Mouse (Mus musculus): ENCODE data around the gene Slc7a5. TPM values are rescaled to one million over a fixed set of nuclear protein-coding genes. Genes with fewer than 3 reads are reported as not detected.

Slc7a5 gene
- total RNA-seq (2021) = 10 to 100 TPM; 61.9 to 73.8 TPM

DNA sequence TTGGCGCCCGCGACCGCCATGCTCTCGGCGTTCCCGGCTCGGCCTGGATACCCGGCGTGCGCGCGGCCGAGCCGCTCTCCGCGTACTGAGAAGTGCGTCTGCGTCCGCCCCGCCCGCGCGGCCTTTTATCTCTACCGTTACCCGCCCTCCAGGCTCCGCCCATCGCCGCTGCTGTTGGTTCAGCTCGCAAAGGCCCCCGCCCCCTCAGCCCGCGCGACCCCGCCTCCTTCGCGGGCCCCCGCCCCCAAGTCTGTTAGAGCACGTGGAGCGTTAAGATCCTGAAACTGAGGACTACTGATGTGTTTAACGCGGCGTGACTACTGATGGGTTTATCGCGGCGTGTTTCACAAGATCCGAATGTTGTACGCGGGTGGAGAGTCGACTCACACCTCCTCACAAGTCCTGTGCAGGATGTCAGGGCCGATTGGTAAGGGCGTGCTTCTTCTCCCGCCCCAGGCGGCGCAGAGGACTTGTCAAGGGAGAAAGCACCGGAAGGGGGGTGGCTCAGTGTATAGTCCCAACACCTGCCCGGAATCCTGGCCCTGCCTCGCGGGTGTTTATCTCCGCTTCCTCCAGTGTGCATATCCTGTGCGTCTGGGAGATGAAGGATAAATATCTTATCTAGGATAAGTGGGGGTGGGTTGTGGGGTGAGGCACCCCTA, at the start of gene Slc7a5:
TSS of gene Slc7a5 (minus strand) at position 108 of the 662 bp plus-strand sequence.
- peak; percentile 93 to 94 for DNase-seq (ENCODE audit: low spot score in 2 of 2)
- intact Hi-C loops (cut with DNase I) = loop anchor here (2.0 to 10.0 kb wide), 3 partner anchors 33 to 303 kb away; no protein-coding TSS in a partner anchor

DNA sequence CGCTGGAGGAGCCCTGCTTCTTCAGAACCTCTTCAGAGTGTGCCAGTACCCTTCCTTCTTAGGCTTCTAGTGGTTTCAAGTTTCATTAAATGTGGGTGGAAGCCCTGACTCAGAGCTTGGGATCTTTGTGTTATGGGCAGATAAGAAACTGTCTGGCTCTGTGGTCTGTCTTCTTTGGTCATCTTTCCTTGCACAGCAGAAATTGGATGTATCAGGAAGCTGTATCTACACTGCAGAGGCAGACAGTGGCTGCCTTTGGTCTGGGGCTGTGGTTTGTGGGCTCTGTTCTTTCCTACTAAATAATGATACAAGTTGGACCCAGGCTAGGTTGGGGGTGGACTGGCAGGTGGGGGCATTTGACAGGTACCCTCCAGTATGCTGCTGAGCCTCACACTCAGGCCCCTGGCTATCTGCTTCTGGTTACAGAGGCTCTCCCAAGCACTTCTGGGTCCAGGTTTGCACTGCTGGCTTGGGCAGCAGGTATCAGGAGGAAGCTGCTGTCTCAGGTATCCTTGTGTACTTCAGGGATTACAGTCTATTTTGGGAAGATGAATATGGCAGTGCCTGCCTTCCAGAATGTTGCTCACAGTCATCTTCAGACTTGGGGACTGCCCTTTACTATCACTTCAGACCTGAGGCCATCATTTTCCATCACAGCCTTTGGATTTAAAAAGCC, 48.5 kb upstream of the Slc7a5 start:
- intact Hi-C loops (cut with DNase I) = no loop called here
- DNase-seq (ENCODE audit: low spot score in 2 of 2) = no peak

DNA sequence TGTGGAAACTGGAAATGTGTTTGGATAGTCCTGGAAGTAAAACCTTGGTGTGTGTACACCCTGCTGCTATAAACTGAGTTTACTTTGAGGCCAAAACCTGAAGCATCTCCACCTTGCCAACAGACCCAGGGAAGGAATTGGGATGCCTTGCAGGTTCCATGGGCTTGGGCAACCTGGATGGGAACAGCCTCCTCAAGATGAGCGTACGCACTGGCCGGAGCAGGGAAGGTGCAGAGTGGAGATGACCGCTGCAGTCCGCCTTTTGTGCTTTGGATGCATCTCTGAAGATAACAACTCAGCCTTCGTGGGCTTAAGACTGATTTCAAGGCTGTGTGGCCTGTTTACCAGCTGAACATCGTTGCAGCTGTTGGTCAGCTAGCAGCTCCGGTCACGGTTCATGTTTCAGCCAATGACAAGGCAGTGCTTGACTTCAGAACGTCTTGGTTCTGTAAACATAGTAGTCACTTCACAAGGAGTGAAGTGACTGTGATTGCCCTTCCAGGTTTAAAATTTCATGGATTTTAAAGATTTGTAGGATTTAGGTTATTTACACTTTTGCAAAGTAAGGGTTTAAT, 47.6 kb upstream of the Slc7a5 start:
- no peak for DNase-seq (ENCODE audit: low spot score in 2 of 2)
- intact Hi-C loops (cut with DNase I) = no loop called here

DNA sequence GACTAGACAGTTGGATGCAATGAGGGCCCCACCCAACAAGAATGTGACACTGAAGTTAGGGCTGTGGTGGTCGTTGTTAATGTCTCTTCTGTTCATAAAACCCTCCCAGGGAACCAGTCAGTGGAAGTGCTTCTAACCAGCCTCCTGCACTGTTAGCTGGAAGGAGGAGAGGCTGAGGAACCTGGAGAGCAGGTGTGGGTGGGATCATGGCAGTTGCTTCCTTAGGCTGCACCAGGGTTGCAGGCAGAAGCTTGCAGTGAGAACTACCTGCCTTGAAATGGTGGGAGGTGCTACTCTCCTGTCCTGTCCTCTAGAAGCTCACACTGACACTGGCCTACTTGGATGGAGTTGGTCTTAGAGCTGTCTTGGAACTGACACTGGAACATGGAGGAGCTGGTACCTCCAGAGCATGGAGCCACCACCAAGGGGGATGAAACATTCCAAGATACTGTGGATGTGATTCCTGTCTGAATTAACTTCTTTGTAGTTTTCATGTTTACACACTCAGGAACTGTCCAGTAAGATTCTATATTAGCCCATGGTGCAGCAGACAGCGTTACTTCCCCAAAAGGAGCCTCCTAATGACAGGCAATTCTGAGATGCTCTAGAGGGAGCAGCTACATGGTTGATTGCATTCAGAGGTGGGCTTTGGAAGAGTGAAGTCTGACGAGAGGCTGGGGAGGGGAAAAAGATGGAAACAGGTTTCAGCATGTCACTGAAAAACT, 46.5 kb upstream of the Slc7a5 start:
- intact Hi-C loops (cut with DNase I) = no loop called here
- DNase-seq (ENCODE audit: low spot score in 2 of 2) = no peak

DNA sequence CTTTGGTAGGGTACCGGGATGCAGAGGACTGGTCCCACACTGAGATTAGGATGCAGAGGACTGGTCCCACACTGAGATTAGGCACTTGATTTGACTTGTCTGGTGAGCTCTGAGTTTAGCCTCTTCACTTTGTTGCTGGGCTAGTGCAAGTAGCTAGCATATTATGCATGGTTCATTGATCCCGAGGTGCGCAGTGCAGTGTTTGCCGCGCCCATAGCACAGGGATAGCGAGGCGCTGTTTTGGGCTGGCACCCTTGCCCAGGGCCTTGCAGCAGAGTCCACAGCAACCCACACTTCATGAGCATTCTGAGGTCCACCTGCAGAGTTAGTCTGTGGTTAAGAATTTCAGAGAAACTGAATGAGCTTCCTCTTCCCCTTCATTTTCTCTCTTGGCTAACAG, 45.3 kb upstream of the Slc7a5 start:
- no peak for DNase-seq (ENCODE audit: low spot score in 2 of 2)
- intact Hi-C loops (cut with DNase I) = no loop called here

DNA sequence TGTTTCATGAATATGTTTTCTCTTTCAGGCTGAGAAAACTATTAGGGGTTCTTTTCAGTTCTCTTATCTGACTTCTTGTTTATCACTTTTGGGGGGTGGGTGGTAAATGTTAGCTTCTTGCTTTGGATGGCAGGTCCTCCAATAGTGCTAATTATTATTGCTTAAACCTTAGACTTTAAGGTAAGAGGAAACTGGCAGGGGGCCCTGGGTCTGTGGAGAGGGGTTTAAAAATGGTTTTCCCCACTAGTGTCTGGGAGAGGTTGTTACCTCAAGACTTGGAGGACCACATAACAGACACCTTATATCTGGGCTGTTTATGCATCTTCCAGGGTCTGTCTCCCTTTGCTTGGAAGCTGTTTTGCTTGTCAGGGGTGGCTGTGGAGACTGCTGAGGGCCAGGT, 44.6 kb upstream of the Slc7a5 start:
- DNase-seq (ENCODE audit: low spot score in 2 of 2) = no peak
- intact Hi-C loops (cut with DNase I) = no loop called here

DNA sequence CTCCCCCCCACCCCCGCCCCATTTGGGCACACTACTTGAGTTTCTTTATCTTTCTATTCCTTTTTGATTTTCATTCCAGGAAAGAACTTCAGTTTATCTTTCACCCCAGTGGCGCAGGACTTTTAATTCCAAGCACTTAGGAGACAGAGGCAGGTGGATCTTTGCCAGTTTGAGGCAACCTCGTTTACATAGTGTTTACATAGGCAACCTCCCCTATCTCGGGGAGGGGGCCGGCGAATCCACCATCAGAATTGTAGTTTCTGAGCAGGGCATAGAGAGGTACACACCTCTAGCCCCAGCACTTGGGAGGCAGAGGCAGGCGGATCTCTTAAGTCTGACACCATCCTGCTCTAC, 44.1 kb upstream of the Slc7a5 start:
- no peak for DNase-seq (ENCODE audit: low spot score in 2 of 2)
- intact Hi-C loops (cut with DNase I) = no loop called here

DNA sequence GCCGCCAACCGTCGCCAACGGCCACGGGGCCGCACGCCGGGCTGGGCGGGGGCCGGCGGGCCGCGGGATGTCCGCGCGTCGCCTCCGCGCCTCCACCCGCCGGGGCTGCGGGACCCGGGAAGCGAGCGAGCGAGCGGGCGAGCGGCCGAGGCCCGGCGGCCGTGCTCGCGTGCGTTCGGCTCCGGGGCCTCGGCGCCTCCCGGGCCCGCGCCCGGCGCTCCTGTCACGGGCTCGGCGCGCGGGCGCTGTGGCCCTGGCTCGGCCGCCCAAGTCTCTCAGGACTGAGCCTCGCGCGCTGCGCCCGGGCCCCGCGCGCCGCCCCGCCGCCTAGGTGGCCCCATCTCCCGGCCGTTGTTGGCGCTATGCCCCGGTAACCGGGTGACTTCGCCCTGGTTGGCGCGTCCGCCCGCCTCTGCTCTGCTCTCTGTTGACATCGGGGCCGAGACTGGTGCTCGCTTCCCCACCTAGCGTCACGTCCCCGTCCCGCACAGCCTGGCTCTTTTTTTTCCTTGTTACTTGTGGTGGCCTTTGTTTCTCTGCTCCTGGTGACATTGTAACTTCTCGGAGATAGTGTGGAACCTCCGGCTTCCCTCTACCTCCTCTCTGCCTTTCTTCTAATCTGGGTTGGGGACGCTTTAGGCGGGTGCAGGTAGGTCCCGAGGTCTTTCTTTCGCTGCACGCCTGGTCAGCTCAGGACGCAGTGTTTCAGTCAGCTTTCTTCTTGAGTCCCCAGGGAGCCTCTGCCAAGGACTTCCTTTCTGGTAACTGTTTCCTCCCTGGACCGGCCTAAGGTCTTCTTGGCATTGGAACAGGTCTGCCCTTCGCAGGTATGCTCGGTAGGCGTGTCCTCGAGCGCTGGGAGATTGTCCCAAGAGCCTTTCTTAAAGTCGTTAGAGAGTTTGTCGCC, 43.5 kb upstream of the Slc7a5 start:
- DNase-seq (ENCODE audit: low spot score in 2 of 2) = peak; percentile 54 to 55
- intact Hi-C loops (cut with DNase I) = no loop called here

DNA sequence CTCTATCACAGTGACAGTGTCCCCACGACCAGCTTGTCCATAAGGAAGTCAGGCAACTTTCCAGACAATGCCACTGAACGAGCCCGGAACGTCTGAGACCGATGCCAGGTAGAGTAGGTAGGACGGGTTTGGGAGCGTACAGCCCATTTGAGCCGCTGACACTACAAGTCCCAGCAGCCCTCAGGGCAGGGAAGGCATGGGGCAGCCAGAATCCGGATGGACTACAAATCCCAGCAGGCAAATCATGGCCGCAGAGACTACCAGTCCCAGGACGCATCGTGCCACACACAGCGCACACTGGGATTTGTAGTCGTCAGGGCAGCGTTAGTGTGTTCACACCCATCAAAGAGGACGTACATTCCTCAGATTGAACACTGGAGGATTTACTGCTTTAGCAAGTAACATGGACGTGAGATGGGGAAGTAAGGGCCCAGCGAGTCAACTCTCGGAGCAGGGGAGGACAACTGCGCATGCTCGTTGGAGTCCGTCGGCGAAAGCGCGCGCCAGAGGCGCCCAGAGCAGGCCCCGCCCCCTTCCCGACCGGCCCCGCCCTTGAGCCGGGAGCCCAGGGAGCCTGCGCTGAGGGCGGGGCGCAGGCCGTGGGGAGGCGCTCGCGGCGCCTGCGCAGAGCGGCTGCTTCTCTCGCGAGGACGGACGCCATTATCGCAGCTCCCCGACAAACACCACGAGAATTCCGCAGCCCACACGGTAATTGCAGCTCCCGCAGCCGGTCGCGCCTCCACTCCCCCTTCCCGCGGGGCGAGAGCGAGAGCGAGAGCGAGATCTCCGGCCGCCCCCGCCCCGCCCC, 42.7 kb upstream of the Slc7a5 start:
- peak; percentile 98 to 99 for DNase-seq (ENCODE audit: low spot score in 2 of 2)
- intact Hi-C loops (cut with DNase I) = no loop called here

DNA sequence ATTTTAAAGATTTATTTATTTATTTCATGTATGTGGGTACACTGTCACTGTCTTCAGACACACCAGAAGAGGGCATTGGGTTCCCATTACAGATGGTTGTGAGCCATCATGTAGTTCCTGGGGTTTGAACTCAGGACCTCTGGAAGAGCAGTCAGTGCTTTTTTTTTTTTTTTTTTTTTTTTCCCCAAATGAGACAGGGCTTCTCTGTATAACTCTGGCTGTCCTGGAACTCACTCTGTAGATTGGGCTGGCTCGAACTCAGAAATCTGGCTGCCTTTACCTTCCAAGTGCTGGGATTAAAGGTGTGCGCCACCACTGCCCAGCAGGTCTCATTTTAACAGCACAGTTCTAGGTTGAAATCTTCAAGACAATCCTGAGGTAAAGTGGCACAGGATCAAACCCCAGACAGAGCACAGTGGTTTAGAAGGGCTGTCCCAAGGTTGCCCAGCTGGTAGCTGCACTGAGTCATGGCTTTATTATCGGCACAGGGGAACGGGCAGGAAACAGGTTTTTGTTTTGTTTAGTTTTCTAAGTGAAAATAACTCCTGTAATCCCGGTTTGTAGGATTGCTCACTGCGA, 41.8 kb upstream of the Slc7a5 start, which contains the start of gene Banp:
TSS of gene Banp (plus strand) at position 529 of the 579 bp plus-strand sequence.
- intact Hi-C loops (cut with DNase I) = no loop called here
- no peak for DNase-seq (ENCODE audit: low spot score in 2 of 2)

DNA sequence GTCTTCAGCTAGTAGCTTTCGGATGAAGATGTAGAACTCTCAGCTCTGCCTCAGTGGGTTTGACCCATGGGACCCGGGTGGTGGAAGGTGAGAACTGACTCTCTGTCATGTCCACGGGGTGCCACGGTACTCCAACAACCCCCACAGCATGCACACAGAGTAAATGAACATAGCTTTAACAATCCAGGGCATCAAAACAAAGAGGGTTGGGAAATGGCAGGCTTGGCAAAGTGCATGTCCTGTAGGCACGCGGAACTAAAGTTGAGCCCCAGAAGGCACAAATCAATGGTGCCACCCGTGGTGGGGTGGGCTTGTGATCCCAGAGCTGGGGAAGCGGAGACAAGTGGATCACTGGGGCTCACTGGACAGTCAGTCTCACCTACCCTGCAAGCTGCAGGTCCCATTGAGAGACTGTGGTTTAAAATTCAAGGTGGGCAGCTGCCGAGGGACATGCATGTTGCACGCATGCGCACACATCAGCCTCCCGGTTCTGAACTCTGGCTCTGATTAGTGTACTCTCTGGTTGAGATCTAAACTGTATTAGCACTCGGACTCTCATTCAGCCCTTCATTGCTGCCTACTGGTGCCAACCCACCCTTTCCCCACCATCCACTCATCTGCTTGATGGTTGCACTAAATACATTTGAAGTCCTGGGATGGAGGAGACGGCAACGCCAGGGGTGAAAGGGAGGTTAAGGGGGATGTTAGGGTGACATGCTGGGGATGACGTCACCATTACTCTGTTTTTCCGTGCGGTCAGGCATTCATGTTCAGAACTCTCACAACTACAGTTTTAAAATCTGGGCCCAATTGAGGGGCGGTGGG, 41.0 kb upstream of the Slc7a5 start:
- intact Hi-C loops (cut with DNase I) = no loop called here
- DNase-seq (ENCODE audit: low spot score in 2 of 2) = no peak

DNA sequence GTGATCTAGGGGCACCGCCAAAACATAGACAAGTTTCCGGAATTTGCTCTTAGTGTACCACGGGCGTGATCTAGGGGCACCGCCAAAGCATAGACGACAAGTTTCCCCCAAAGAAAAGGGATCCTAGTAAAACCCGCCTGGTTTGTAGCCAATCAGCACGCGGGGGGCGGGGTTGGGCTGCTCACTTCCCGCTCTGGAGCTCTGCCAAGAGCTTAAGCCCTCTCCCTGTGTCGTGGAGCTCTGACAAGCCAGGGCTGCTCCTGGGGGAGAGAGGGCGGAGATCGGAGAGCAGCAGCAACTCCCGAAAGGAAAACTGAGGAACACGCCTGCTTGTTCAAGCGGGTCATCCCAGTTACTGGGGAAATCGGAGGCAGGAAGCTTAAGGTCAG, 40.3 kb upstream of the Slc7a5 start:
- peak; percentile 48 to 68 for DNase-seq (ENCODE audit: low spot score in 2 of 2)
- intact Hi-C loops (cut with DNase I) = no loop called here

DNA sequence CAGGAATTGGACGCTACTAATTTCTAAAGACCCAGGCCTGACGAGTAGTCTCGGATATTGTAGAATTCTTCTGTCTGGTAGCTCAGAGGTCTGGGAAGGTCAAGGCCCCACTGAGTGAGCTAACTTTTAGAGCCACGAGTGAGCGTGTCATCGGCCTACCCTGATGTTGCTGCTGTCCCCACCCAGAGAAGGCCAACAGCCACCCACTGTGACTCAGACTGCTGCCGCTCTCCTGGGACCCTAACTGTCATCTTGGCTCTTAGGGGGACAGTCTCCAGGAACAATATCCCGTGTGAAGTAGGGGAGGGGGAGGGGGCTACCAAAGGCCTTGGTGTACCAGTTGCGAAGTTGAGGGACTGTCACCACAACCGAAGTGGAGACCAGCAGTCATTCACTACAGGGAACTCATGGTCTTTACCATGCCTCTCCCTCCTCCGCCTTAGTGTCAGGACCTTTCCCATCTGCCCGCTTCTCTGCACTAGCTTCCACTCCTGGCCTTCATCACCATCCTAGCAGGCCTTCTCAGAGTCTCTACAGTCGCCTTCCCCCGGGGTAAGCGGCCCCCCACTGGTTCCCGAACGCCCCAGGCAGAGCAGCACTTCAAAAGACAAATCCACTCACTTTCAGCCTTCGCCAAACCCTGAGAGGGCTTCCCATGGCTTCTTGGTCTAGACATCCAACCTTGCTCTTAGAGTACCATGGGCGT, 39.7 kb upstream of the Slc7a5 start:
- DNase-seq (ENCODE audit: low spot score in 2 of 2) = no peak
- intact Hi-C loops (cut with DNase I) = no loop called here

DNA sequence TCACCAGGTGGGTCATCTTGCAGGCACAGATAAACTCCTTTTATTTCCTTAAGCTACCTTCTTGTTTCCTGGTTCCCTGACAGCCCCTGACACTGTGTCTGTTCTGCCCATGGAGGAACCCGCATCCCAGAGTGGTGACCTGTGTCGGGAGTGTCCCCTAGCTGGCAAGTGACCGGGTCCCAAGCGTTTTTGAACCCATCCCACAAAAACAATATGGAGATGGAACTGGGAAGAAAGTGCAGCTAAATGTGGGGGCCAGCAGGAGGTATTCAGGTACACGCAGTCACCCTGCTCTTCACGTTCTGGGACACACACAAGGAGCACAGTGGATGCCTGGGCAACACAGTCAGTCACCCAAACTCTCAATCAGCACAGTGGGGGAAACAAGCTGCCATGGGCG, 38.9 kb upstream of the Slc7a5 start:
- intact Hi-C loops (cut with DNase I) = no loop called here
- no peak for DNase-seq (ENCODE audit: low spot score in 2 of 2)

DNA sequence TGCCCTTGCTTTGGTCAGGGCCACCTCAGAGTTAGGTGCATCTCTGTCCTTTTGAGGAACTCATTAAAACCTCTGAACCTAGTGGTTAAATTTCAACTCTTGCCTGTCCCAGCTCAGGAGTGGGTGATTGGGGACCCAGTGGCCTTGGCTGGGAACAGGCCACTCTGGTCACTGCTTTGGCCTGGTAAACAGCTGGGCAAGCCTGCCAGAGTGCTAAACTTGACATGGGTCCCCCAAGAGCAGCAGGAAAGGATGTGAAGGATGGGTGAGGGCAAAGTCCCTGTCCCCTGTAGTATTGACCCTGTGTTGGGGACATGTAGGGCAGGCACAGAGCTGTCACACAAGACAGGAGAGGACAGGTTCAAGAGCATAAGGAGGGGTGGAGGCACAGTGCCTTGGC, 37.3 kb upstream of the Slc7a5 start, which contains the start of gene Car5a:
TSS of gene Car5a (minus strand) at position 74 of the 400 bp plus-strand sequence.
- DNase-seq (ENCODE audit: low spot score in 2 of 2) = no peak

DNA sequence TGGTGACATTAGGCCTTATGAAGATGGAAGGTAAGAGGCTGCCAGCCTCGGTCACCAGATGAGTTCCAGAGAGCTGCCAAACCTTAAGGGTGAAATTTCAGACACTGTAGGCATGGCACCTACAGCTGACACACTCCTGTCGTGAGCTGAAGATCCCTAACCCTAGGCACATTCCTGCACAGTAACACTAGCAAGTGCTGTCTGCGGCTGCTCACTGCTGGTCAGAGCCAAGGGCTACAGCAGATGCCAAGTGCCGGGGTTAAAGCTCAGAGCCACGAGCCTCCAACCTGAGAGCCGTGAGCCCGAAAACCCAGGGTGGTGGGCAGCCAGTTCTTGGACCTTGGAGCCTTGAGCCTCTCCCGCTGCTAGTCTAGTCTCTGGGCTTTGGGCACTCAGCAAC, 36.2 kb upstream of the Slc7a5 start:
- DNase-seq (ENCODE audit: low spot score in 2 of 2) = no peak
- intact Hi-C loops (cut with DNase I) = no loop called here

More for the DNA sequence above, 37.3 kb upstream of the Slc7a5 start, which contains the start of gene Car5a:
- intact Hi-C loops (cut with DNase I) = no loop called here

DNA sequence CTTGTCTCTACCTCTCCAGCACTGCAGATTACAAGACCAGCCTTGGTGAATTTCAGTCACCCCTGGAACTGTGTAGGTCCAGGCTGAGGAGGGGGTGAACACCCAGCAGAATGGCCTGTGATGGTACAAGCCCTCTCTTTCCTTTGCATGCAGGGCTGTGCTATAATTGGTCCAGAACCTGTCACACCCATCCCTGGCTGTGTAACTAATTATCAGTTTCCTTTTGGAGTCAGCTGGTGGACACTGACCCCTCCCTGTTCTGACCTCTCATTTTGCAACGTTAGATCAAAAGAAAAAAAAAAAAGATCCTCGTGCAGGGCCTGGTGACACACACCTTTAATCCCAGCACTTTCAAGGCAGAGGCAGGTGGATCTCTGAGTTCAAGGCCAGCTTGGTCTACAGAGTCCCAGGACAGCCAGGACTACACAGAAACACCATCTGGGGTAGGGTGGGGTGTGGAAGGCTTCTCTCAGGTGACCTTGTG, 35.6 kb upstream of the Slc7a5 start:
- intact Hi-C loops (cut with DNase I) = no loop called here
- DNase-seq (ENCODE audit: low spot score in 2 of 2) = no peak

Data from left cerebral cortex, postnatal 36 days (tissue).